13 mouse cellular contexts compared by ENCODE assay signal in the genomic region with DNA sequence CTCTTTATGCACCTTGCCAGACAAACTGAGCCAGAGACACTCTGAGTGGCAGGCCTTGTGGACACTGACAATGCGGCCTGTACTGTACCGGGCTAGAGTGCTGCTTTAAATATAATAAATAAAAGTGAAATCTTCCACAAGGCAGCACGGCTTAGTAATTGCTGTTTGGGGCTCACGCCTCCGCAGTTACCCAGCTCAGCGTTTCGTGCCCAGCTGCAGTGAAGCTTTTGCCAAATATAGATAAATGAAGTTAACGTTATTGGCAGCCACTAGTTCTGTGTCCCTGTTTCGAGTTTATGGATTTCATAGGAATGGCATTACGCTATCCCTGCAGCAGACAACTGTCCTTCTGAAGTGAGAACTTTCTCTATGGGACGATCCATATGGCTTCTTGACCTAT.
DNase-seq lines count a peak whose midpoint lies in the region; TF ChIP-seq lines count a peak whose summit lies in the region.
"Had no signal": no experiment of that assay in that cellular context is flagged by ENCODE, and none has a peak within 500 bp of the region (broad histone marks: within the 10 kb centered on the region; RNA-seq: fewer than 3 reads in every experiment).

No protein-coding gene starts in this region.

- H3K4me1 ChIP-seq in lung, adult 2 months (ENCODE audit: control insufficient read depth, insufficient read depth, low read length), result peaks cover 6% of the 10 kb centered on the region; the same call in 1 of the 2 replicates
- H3K4me1 ChIP-seq: kidney, embryonic 15.5 days had no signal

- H3K4me3 ChIP-seq in lung, adult 2 months (replicated peaks; ENCODE audit: extremely low read depth, low read depth, low read length), result no peak overlapping the region
- H3K4me3 ChIP-seq: kidney, embryonic 15.5 days had no signal

- WGBS in lung, adult 2 months, result 87% methylated on average over 11 of the region's 11 CpGs

- intact Hi-C loops in left cerebral cortex, postnatal 4 days (cut with DNase I), result no loop called here

- TF ChIP-seq POLR2A in lung, adult 2 months (IDR thresholded peaks at IDR 0.05; ENCODE audit: borderline replicate concordance, extremely low read depth, low read depth, low read length), result no peak

- peak; percentile 29 to 31 for DNase-seq in left cerebral cortex, adult 18-20 months (ENCODE audit: low spot score in 2 of 2)
- no peak for DNase-seq in left cerebral cortex, postnatal 4 days
- DNase-seq in frontal cortex, postnatal 36 days (ENCODE audit: low spot score in 2 of 2), result peak; percentile 25 to 54
- peak; percentile 23 to 53 for DNase-seq in layer of hippocampus, postnatal 14 days (ENCODE audit: low spot score in 2 of 2)
- peak; percentile 46 to 50 for DNase-seq in right cerebral cortex, postnatal 36 days (ENCODE audit: low spot score in 2 of 2)
- no peak for DNase-seq in ovary, postnatal 36 days (ENCODE audit: low spot score)
- DNase-seq in thymus, postnatal 0 days (ENCODE audit: low spot score), result no peak
- DNase-seq in lung, adult 2 months, result no peak
- DNase-seq: adrenal gland, adult 8-10 months; cerebellum, adult 9-10 months; gastrocnemius, postnatal 25 days; thymus, postnatal 4 days had no signal

- no peak for TF ChIP-seq CTCF in lung, adult 2 months (IDR thresholded peaks at IDR 0.05; ENCODE audit: insufficient read depth, low read length)

Comparison
In these comparisons a context has a peak if more than half of its experiments do, and no peak if none do; other contexts are left out.
1. DNase-seq: peak in left cerebral cortex, adult 18-20 months (2 of 2), frontal cortex, postnatal 36 days (2 of 2), layer of hippocampus, postnatal 14 days (2 of 2) and right cerebral cortex, postnatal 36 days (2 of 2); none in left cerebral cortex, postnatal 4 days (single experiment), ovary, postnatal 36 days (single experiment), thymus, postnatal 0 days (single experiment) and lung, adult 2 months (single experiment).